Mouse (Mus musculus) thymus, adult 2 months (tissue): Measurements from ENCODE around the gene Slc35f1.

Experiments used
- CTCF ChIP-seq: fragments of 200-500 bp; IDR thresholded peaks from 2 replicates; pipeline ENCODE4 v1.5.1; 2012; ENCODE audit warnings: mild to moderate bottlenecking, control low read depth, low read length, moderate library complexity, borderline replicate concordance; ENCODE audit not compliant: control insufficient read depth, poor library complexity, insufficient read depth; ENCODE audit errors: extremely low read depth
- POLR2A ChIP-seq: fragments of 200-500 bp; IDR thresholded peaks from 2 replicates; pipeline ENCODE4 v1.6.1; 2012; ENCODE audit warnings: mild to moderate bottlenecking, low read length, control low read depth, moderate library complexity; ENCODE audit not compliant: control insufficient read depth, poor library complexity, insufficient read depth; ENCODE audit errors: extremely low read depth

- TF ChIP-seq POLR2A (no peak), CTCF (no peak)
These were observed 232.8 kb downstream of the Slc35f1 start for GRCm38 (mm10) chr10:52923143-52923542.
